Mouse (Mus musculus) liver, embryonic 12.5 days (tissue): ENCODE data around the gene Babam2. TPM values are rescaled to one million over a fixed set of nuclear protein-coding genes. Genes with fewer than 3 reads are reported as not detected.

ENCODE experiments used
- ATAC-seq: fragments of 200-750 bp; cut with Nextera tagmentation; 2 replicates; pipeline ENCODE4 v1.8.0; 2017; ENCODE audit warnings: moderate number of reproducible peaks, mild to moderate bottlenecking, moderate library complexity
- H3K27ac ChIP-seq: fragments of 300-500 bp; sonication (generic); 2 replicates; pipeline ENCODE4 v1.5.1; 2016; ENCODE audit warnings: mild to moderate bottlenecking
- H3K27me3 ChIP-seq: fragments of 300-500 bp; sonication (generic); replicated peaks from 2 replicates; pipeline ENCODE4 v1.6.1; 2016; ENCODE audit warnings: mild to moderate bottlenecking, moderate library complexity
- H3K36me3 ChIP-seq: fragments of 300-500 bp; sonication (generic); 2 replicates; pipeline ENCODE4 v1.6.1; 2016; ENCODE audit warnings: mild to moderate bottlenecking, moderate library complexity
- H3K4me1 ChIP-seq: fragments of 300-500 bp; sonication (generic); 2 replicates; pipeline ENCODE4 v1.6.1; 2016
- H3K4me2 ChIP-seq: fragments of 300-500 bp; sonication (generic); 2 replicates; pipeline ENCODE4 v1.6.1; 2016; ENCODE audit warnings: mild to moderate bottlenecking, moderate library complexity
- H3K4me3 ChIP-seq: fragments of 300-500 bp; sonication (generic); 2 replicates; pipeline ENCODE4 v1.5.1; 2016; ENCODE audit warnings: mild to moderate bottlenecking, moderate library complexity
- H3K9ac ChIP-seq: fragments of 300-500 bp; sonication (generic); 2 replicates; pipeline ENCODE4 v1.6.1; 2016; ENCODE audit warnings: mild to moderate bottlenecking, moderate library complexity
- H3K9me3 ChIP-seq: fragments of 300-500 bp; sonication (generic); replicated peaks from 2 replicates; pipeline ENCODE4 v1.6.1; 2016; ENCODE audit warnings: mild to moderate bottlenecking, moderate library complexity
- WGBS: fragments of 180-500 bp; shearing (Covaris S2); methylation state at CpG from one replicate; pipeline ENCODE4 v1.1.7; 2016; ENCODE audit not compliant: insufficient replicate concordance; 5-methylcytosine and 5-hydroxymethylcytosine counted together
- polyA plus RNA-seq: library from polyadenylated mRNA; unstranded; fragments of >200 nt; fragmentation: Nextera tagmentation; extraction: Ambion mirVana; gene quantifications from 2 replicates; pipeline ENCODE4 v1.2.1, GENCODE M21; 2016

Gene Babam2
- polyA plus RNA-seq, 1 experiment from 2014 or later: 41.3 TPM

GRCm38 (mm10) chr5:31715486-31716150, 18.1 kb downstream of the Babam2 start:
- peaks cover 5% of the 10 kb centered on the region; the same call in 1 of the 2 replicates for H3K36me3 ChIP-seq
- H3K9me3 ChIP-seq: no peaks in the 10 kb centered on the region
- no peak overlapping the region for H3K4me2 ChIP-seq
- 78% methylated on average over 4 of the region's 4 CpGs for WGBS
- H3K27ac ChIP-seq: no peak overlapping the region
- no peaks in the 10 kb centered on the region for H3K27me3 ChIP-seq
- H3K4me3 ChIP-seq: no peak overlapping the region
- no peak overlapping the region for H3K9ac ChIP-seq
- peaks cover 22% of the 10 kb centered on the region for H3K4me1 ChIP-seq
- ATAC-seq: no peak

DNA sequence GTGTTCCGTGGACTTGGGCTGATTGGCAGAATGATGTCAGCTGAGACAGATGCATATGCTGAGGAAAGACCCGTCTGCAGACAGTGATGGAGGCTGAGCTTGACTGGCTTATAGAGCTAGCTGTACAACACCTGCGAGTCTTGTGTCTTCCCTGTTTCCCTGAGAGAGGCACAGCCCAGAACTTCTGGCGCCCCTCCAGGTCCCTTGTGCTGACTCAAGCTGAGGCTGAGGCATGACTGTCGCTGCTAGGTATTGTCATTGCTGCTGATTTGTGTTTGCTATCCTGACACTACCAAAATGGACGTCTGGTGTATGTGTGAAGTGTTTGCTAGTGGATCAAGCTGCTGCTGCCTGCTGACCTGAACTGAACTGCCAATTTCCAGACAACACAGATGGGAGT, 27.0 kb downstream of the Babam2 start:
- 65% methylated on average over 6 of the region's 6 CpGs for WGBS
- no peak for ATAC-seq

GRCm38 (mm10) chr5:31725885-31726284, 28.4 kb downstream of the Babam2 start:
- no peaks in the 10 kb centered on the region for H3K36me3 ChIP-seq
- no peaks in the 10 kb centered on the region for H3K27me3 ChIP-seq
- H3K4me1 ChIP-seq: peaks cover 13% of the 10 kb centered on the region
- H3K9ac ChIP-seq: no peak overlapping the region
- no peak overlapping the region for H3K4me3 ChIP-seq
- ATAC-seq: no peak
- no peaks in the 10 kb centered on the region for H3K9me3 ChIP-seq
- WGBS: 72% methylated on average over 2 of the region's 2 CpGs
- no peak overlapping the region for H3K4me2 ChIP-seq
- no peak overlapping the region for H3K27ac ChIP-seq

More for the DNA sequence above, 27.0 kb downstream of the Babam2 start:
- Histone ChIP-seq H3K9ac (no peak overlapping the region), H3K4me3 (no peak overlapping the region), H3K4me2 (no peak overlapping the region), H3K27me3 (no peaks in the 10 kb centered on the region), H3K27ac (no peak overlapping the region), H3K4me1 (peaks cover 13% of the 10 kb centered on the region), H3K36me3 (no peaks in the 10 kb centered on the region), H3K9me3 (no peaks in the 10 kb centered on the region)

GRCm38 (mm10) chr5:31727456-31727855, 30.0 kb downstream of the Babam2 start:
- H3K27ac ChIP-seq: no peak overlapping the region
- H3K4me3 ChIP-seq: no peak overlapping the region
- H3K36me3 ChIP-seq: 0 out of 2 replicates have a peak, but pooled peaks cover 4% of the 10 kb centered on the region
- no peak overlapping the region for H3K4me2 ChIP-seq
- no peak overlapping the region for H3K9ac ChIP-seq
- H3K9me3 ChIP-seq: no peaks in the 10 kb centered on the region
- 39% methylated on average over 5 of the region's 5 CpGs for WGBS
- no peak for ATAC-seq
- no peaks in the 10 kb centered on the region for H3K27me3 ChIP-seq
- peaks cover 13% of the 10 kb centered on the region for H3K4me1 ChIP-seq

GRCm38 (mm10) chr5:31732644-31733338, 35.3 kb downstream of the Babam2 start:
- WGBS: 12% methylated on average over 3 of the region's 3 CpGs
- no peak for ATAC-seq
- Histone ChIP-seq H3K27ac (no peak overlapping the region), H3K36me3 (peaks cover 14% of the 10 kb centered on the region; the same call in 1 of the 2 replicates), H3K9ac (no peak overlapping the region), H3K9me3 (no peaks in the 10 kb centered on the region), H3K4me2 (no peak overlapping the region), H3K4me1 (peaks cover 12% of the 10 kb centered on the region), H3K4me3 (no peak overlapping the region), H3K27me3 (no peaks in the 10 kb centered on the region)

DNA sequence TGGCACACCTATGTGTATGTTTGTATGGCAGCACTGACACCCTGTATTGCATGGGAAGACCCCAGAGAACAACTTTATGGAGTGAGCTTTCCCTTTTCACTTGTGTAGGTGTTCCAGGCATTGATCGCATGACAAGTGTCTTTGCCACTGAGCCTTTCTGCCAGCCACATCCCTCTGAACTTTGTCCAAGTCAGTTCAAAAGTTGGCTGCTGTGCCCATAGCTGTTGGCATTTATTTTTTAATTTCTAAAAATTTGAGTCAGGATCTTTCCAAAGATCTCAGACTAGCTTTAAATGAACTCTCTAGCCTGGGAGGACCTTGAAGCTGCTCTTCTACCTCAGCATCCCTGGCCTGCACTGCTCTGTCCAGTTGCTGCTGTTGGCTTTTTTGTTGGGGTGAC, 44.4 kb downstream of the Babam2 start:
- Histone ChIP-seq H3K36me3 (no peaks in the 10 kb centered on the region), H3K4me1 (no peaks in the 10 kb centered on the region), H3K4me3 (no peak overlapping the region), H3K9me3 (no peaks in the 10 kb centered on the region), H3K9ac (no peak overlapping the region), H3K27me3 (no peaks in the 10 kb centered on the region), H3K4me2 (no peak overlapping the region), H3K27ac (no peak overlapping the region)
- WGBS: 86% methylated on average over 1 of the region's 1 CpGs
- ATAC-seq: no peak

- no peaks in the 10 kb centered on the region for H3K27me3 ChIP-seq
- 62% methylated on average over 4 of the region's 4 CpGs for WGBS
- no peak overlapping the region for H3K9ac ChIP-seq
- no peak for ATAC-seq
- H3K4me3 ChIP-seq: no peak overlapping the region
- no peaks in the 10 kb centered on the region for H3K9me3 ChIP-seq
- no peak overlapping the region for H3K4me2 ChIP-seq
- no peaks in the 10 kb centered on the region for H3K4me1 ChIP-seq
- no peak overlapping the region for H3K27ac ChIP-seq
- H3K36me3 ChIP-seq: no peaks in the 10 kb centered on the region
Measured at GRCm38 (mm10) chr5:31742521-31743031, 45.1 kb downstream of the Babam2 start.

- Histone ChIP-seq H3K9me3 (no peaks in the 10 kb centered on the region), H3K27ac (no peak overlapping the region), H3K4me1 (no peaks in the 10 kb centered on the region), H3K4me3 (no peak overlapping the region), H3K27me3 (no peaks in the 10 kb centered on the region), H3K4me2 (no peak overlapping the region), H3K9ac (no peak overlapping the region), H3K36me3 (no peaks in the 10 kb centered on the region)
- ATAC-seq: no peak
Measured at GRCm38 (mm10) chr5:31749401-31749800, 51.9 kb downstream of the Babam2 start.

DNA sequence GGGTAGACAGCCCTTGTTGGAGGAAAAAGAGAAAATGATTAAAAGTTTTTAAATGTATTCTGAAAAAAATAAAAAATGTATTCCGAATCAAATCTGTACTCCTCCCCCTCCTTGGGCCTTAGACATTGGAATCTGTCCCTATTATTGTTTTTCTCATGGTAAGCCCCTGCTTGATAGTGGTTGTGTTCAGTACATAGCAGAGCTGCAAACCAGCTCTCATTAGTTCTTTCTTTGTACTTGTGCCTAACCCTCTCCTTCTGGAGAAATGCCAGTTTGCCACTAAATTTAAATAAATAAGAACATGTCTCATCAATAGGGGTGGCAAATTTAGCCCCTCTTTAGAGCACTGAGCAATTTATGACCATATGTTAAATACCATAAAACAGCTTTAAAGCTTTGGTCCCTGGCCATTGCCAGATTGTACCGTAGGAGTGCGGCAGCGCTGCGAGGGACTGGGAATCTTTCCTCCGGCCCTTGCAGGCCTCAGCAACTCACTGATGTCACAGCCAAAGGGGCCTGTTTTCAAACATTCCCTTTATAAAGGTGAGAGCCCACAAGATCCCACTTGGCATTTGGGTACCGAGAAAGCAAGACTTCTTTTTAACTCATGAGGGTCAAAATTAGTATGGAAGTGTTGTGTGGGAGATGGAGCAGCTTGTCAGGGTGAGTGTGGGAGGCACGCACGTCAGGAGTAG, 52.9 kb downstream of the Babam2 start:
- no peak overlapping the region for H3K9ac ChIP-seq
- H3K4me1 ChIP-seq: no peaks in the 10 kb centered on the region
- no peaks in the 10 kb centered on the region for H3K27me3 ChIP-seq
- H3K4me3 ChIP-seq: no peak overlapping the region
- H3K36me3 ChIP-seq: no peaks in the 10 kb centered on the region
- H3K9me3 ChIP-seq: no peaks in the 10 kb centered on the region
- no peak overlapping the region for H3K27ac ChIP-seq
- no peak overlapping the region for H3K4me2 ChIP-seq
- ATAC-seq: no peak
- WGBS: 79% methylated on average over 9 of the region's 9 CpGs

GRCm38 (mm10) chr5:31750955-31751354, 53.5 kb downstream of the Babam2 start:
- Histone ChIP-seq H3K4me2 (no peak overlapping the region), H3K36me3 (no peaks in the 10 kb centered on the region), H3K9ac (no peak overlapping the region), H3K27ac (no peak overlapping the region), H3K9me3 (no peaks in the 10 kb centered on the region), H3K4me1 (no peaks in the 10 kb centered on the region), H3K4me3 (no peak overlapping the region), H3K27me3 (no peaks in the 10 kb centered on the region)
- WGBS: 78% methylated on average over 4 of the region's 4 CpGs
- no peak for ATAC-seq

DNA sequence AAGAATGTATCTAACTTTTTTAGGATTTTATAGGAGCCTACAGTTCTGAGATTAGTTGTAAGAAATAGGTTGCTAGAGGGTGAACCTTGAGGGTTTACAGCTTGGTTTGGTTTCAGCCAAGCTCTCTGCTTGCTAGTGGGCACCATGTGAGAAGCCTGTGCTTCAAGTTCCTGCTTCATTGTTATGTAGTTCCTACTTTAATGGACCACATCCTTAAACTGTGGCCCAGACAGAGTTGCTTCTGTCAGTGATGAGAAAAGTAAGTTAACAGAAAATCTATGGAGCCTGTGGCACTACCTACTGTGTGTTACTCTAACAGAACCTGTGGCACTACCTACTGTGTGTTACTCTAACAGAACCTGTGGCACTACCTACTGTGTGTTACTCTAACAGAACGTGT, 57.1 kb downstream of the Babam2 start:
- no peak for ATAC-seq
- Histone ChIP-seq H3K9me3 (no peaks in the 10 kb centered on the region), H3K27ac (no peak overlapping the region), H3K9ac (no peak overlapping the region), H3K4me2 (no peak overlapping the region), H3K4me3 (no peak overlapping the region), H3K27me3 (no peaks in the 10 kb centered on the region), H3K36me3 (no peaks in the 10 kb centered on the region), H3K4me1 (peaks cover 3% of the 10 kb centered on the region; the same call in 1 of the 2 replicates)
- 62% methylated on average over 1 of the region's 1 CpGs for WGBS

- Histone ChIP-seq H3K36me3 (no peaks in the 10 kb centered on the region), H3K9me3 (no peaks in the 10 kb centered on the region), H3K9ac (no peak overlapping the region), H3K27ac (no peak overlapping the region), H3K27me3 (no peaks in the 10 kb centered on the region), H3K4me1 (peaks cover 3% of the 10 kb centered on the region; the same call in 1 of the 2 replicates), H3K4me2 (no peak overlapping the region), H3K4me3 (no peak overlapping the region)
- WGBS: 82% methylated on average over 3 of the region's 3 CpGs
- no peak for ATAC-seq
Measured at GRCm38 (mm10) chr5:31755255-31755654, 57.8 kb downstream of the Babam2 start.
